Mouse (Mus musculus): ENCODE data around the gene Sept5. TPM values are rescaled to one million over a fixed set of nuclear protein-coding genes. Genes with fewer than 3 reads are reported as not detected.

Gene Sept5
- polyA plus RNA-seq, 1 experiment: 3.1 TPM

- no peak for DNase-seq
- Histone ChIP-seq H3K27me3 (replicated peaks; ENCODE audit: control insufficient read depth, insufficient read depth, low read length) (no peaks in the 10 kb centered on the region), H3K4me1 (ENCODE audit: control insufficient read depth, insufficient read depth, low read length) (no peaks in the 10 kb centered on the region), H3K27ac (ENCODE audit: insufficient read depth, low read depth, low read length) (no peak overlapping the region), H3K36me3 (ENCODE audit: control insufficient read depth, insufficient read depth, low read length) (no peaks in the 10 kb centered on the region), H3K4me3 (ENCODE audit: insufficient read depth, low read depth, low read length) (no peak overlapping the region)
- TF ChIP-seq CTCF (conservative IDR thresholded peaks at IDR 0.05; ENCODE audit: insufficient read depth, insufficient read length, low read depth, low read length) (no peak), POLR2A (IDR thresholded peaks at IDR 0.05; ENCODE audit: low read depth, low read length) (no peak)
- WGBS: 69% methylated on average over 4 of the region's 4 CpGs
Observed at GRCm38 (mm10) chr16:18658597-18658996, 28.8 kb upstream of the Sept5 start.

- DNase-seq: no peak
- WGBS: 60% methylated on average over 5 of the region's 5 CpGs
- no peak overlapping the region for H3K4me3 ChIP-seq (ENCODE audit: insufficient read depth, low read depth, low read length)
Observed at GRCm38 (mm10) chr16:18655372-18656098, 25.8 kb upstream of the Sept5 start.

GRCm38 (mm10) chr16:18653290-18654160, 23.8 kb upstream of the Sept5 start:
- Histone ChIP-seq H3K4me3 (ENCODE audit: insufficient read depth, low read depth, low read length) (no peak overlapping the region), H3K36me3 (ENCODE audit: control insufficient read depth, insufficient read depth, low read length) (no peaks in the 10 kb centered on the region), H3K27me3 (replicated peaks; ENCODE audit: control insufficient read depth, insufficient read depth, low read length) (no peaks in the 10 kb centered on the region), H3K27ac (ENCODE audit: insufficient read depth, low read depth, low read length) (no peak overlapping the region), H3K4me1 (ENCODE audit: control insufficient read depth, insufficient read depth, low read length) (no peaks in the 10 kb centered on the region)
- 80% methylated on average over 6 of the region's 6 CpGs for WGBS
- TF ChIP-seq POLR2A (IDR thresholded peaks at IDR 0.05; ENCODE audit: low read depth, low read length): no peak
- no peak for TF ChIP-seq CTCF (conservative IDR thresholded peaks at IDR 0.05; ENCODE audit: insufficient read depth, insufficient read length, low read depth, low read length)
- DNase-seq: no peak

More at GRCm38 (mm10) chr16:18655372-18656098, 25.8 kb upstream of the Sept5 start:
- H3K27ac ChIP-seq (ENCODE audit: insufficient read depth, low read depth, low read length): no peak overlapping the region
- H3K27me3 ChIP-seq (replicated peaks; ENCODE audit: control insufficient read depth, insufficient read depth, low read length): no peaks in the 10 kb centered on the region
- no peaks in the 10 kb centered on the region for H3K4me1 ChIP-seq (ENCODE audit: control insufficient read depth, insufficient read depth, low read length)
- no peaks in the 10 kb centered on the region for H3K36me3 ChIP-seq (ENCODE audit: control insufficient read depth, insufficient read depth, low read length)
- TF ChIP-seq CTCF (conservative IDR thresholded peaks at IDR 0.05; ENCODE audit: insufficient read depth, insufficient read length, low read depth, low read length) (no peak), POLR2A (IDR thresholded peaks at IDR 0.05; ENCODE audit: low read depth, low read length) (no peak)

GRCm38 (mm10) chr16:18649126-18649525, 19.4 kb upstream of the Sept5 start:
- WGBS: 65% methylated on average over 3 of the region's 3 CpGs
- Histone ChIP-seq H3K36me3 (ENCODE audit: control insufficient read depth, insufficient read depth, low read length) (no peaks in the 10 kb centered on the region), H3K27ac (ENCODE audit: insufficient read depth, low read depth, low read length) (no peak overlapping the region), H3K27me3 (replicated peaks; ENCODE audit: control insufficient read depth, insufficient read depth, low read length) (no peaks in the 10 kb centered on the region), H3K4me1 (ENCODE audit: control insufficient read depth, insufficient read depth, low read length) (no peaks in the 10 kb centered on the region), H3K4me3 (ENCODE audit: insufficient read depth, low read depth, low read length) (no peak overlapping the region)
- no peak for TF ChIP-seq POLR2A (IDR thresholded peaks at IDR 0.05; ENCODE audit: low read depth, low read length)
- no peak for TF ChIP-seq CTCF (conservative IDR thresholded peaks at IDR 0.05; ENCODE audit: insufficient read depth, insufficient read length, low read depth, low read length)
- DNase-seq: no peak

- no peak for TF ChIP-seq POLR2A (IDR thresholded peaks at IDR 0.05; ENCODE audit: low read depth, low read length)
- H3K27ac ChIP-seq (ENCODE audit: insufficient read depth, low read depth, low read length): no peak overlapping the region
- 40% methylated on average over 6 of the region's 6 CpGs for whole genome bisulfite sequencing
- H3K4me1 ChIP-seq (ENCODE audit: control insufficient read depth, insufficient read depth, low read length): no peaks in the 10 kb centered on the region
- H3K4me3 ChIP-seq (ENCODE audit: insufficient read depth, low read depth, low read length): no peak overlapping the region
- H3K27me3 ChIP-seq (replicated peaks; ENCODE audit: control insufficient read depth, insufficient read depth, low read length): no peaks in the 10 kb centered on the region
- no peaks in the 10 kb centered on the region for H3K36me3 ChIP-seq (ENCODE audit: control insufficient read depth, insufficient read depth, low read length)
- no peak for DNase-seq
Observed at GRCm38 (mm10) chr16:18645329-18645728, 15.6 kb upstream of the Sept5 start.

- TF ChIP-seq POLR2A (IDR thresholded peaks at IDR 0.05; ENCODE audit: low read depth, low read length) (no peak), CTCF (conservative IDR thresholded peaks at IDR 0.05; ENCODE audit: insufficient read depth, insufficient read length, low read depth, low read length) (no peak)
- WGBS: 76% methylated on average over 4 of the region's 4 CpGs
- H3K36me3 ChIP-seq (ENCODE audit: control insufficient read depth, insufficient read depth, low read length): no peaks in the 10 kb centered on the region
- H3K4me1 ChIP-seq (ENCODE audit: control insufficient read depth, insufficient read depth, low read length): no peaks in the 10 kb centered on the region
- no peaks in the 10 kb centered on the region for H3K27me3 ChIP-seq (replicated peaks; ENCODE audit: control insufficient read depth, insufficient read depth, low read length)
- no peak overlapping the region for H3K4me3 ChIP-seq (ENCODE audit: insufficient read depth, low read depth, low read length)
- no peak overlapping the region for H3K27ac ChIP-seq (ENCODE audit: insufficient read depth, low read depth, low read length)
- DNase-seq: no peak
Observed at GRCm38 (mm10) chr16:18644485-18644884, 14.7 kb upstream of the Sept5 start.

GRCm38 (mm10) chr16:18643406-18643998, 13.7 kb upstream of the Sept5 start:
- H3K36me3 ChIP-seq (ENCODE audit: control insufficient read depth, insufficient read depth, low read length): no peaks in the 10 kb centered on the region
- no peak for DNase-seq
- no peaks in the 10 kb centered on the region for H3K4me1 ChIP-seq (ENCODE audit: control insufficient read depth, insufficient read depth, low read length)
- TF ChIP-seq POLR2A (IDR thresholded peaks at IDR 0.05; ENCODE audit: low read depth, low read length) (no peak), CTCF (conservative IDR thresholded peaks at IDR 0.05; ENCODE audit: insufficient read depth, insufficient read length, low read depth, low read length) (no peak)
- H3K4me3 ChIP-seq (ENCODE audit: insufficient read depth, low read depth, low read length): no peak overlapping the region
- H3K27me3 ChIP-seq (replicated peaks; ENCODE audit: control insufficient read depth, insufficient read depth, low read length): no peaks in the 10 kb centered on the region
- no peak overlapping the region for H3K27ac ChIP-seq (ENCODE audit: insufficient read depth, low read depth, low read length)
- WGBS: 81% methylated on average over 11 of the region's 11 CpGs
